In genomic region chr2:120606021-120606690, GRCm38 (mm10) we compare ENCODE assay signal across 1 mouse cellular context.
TF ChIP-seq lines count a peak whose summit lies in the region.

No protein-coding gene starts in this region.

TF ChIP-seq in MEL, 35 proteins besides CTCF, POLR2A, EP300 and RAD21 (continued from another document):
- TF ChIP-seq HCFC1 (IDR thresholded peaks at IDR 0.05; ENCODE audit: low read depth, low read length) (no peak), TCF12 (IDR thresholded peaks at IDR 0.05; ENCODE audit: low read depth, low read length) (no peak), TBP (IDR thresholded peaks at IDR 0.05; ENCODE audit: low read depth, low read length) (no peak), ELF1 (IDR thresholded peaks at IDR 0.05; ENCODE audit: low read depth, low read length) (no peak), GATA1 (IDR thresholded peaks at IDR 0.05; ENCODE audit: low read depth, low read length) (no peak), RCOR1 (IDR thresholded peaks at IDR 0.05; ENCODE audit: low read depth, low read length) (no peak), MAFK (IDR thresholded peaks at IDR 0.05; ENCODE audit: borderline replicate concordance, low read depth, low read length) (no peak), UBTF (IDR thresholded peaks at IDR 0.05; ENCODE audit: borderline replicate concordance, insufficient read depth, low read depth, low read length) (no peak)
